Mouse (Mus musculus): ENCODE data around the gene Ctsa. TPM values are rescaled to one million over a fixed set of nuclear protein-coding genes. Genes with fewer than 3 reads are reported as not detected.
A peak's percentile ranks its signal among the peaks of the same experiment; 100 is the strongest.

The Ctsa gene
- polyA plus RNA-seq, 1 experiment from 2014 or later = 98.4 TPM

GRCm38 (mm10) chr2:164815348-164815747 is 17.3 kb upstream of the Ctsa start:
- no peak overlapping the region for H3K27ac ChIP-seq (replicated peaks)
- peaks cover 4% of the 10 kb centered on the region; the same call in 1 of the 2 replicates for H3K36me3 ChIP-seq
- H3K4me2 ChIP-seq (replicated peaks) = no peak overlapping the region
- WGBS = 92% methylated on average over 5 of the region's 5 CpGs
- H3K27me3 ChIP-seq = no peaks in the 10 kb centered on the region
- H3K4me1 ChIP-seq = no peaks in the 10 kb centered on the region
- no peaks in the 10 kb centered on the region for H3K9me3 ChIP-seq
- ATAC-seq (replicated peaks) = no peak
- no peak overlapping the region for H3K9ac ChIP-seq (replicated peaks)
- H3K4me3 ChIP-seq = no peak overlapping the region

GRCm38 (mm10) chr2:164815821-164816220 is 16.9 kb upstream of the Ctsa start:
- Histone ChIP-seq H3K9me3 (no peaks in the 10 kb centered on the region), H3K9ac (replicated peaks) (no peak overlapping the region), H3K4me3 (no peak overlapping the region), H3K4me1 (no peaks in the 10 kb centered on the region), H3K27ac (replicated peaks) (no peak overlapping the region), H3K36me3 (peaks cover 8% of the 10 kb centered on the region; the same call in 1 of the 2 replicates), H3K27me3 (no peaks in the 10 kb centered on the region), H3K4me2 (replicated peaks) (no peak overlapping the region)
- no peak for ATAC-seq (replicated peaks)
- WGBS = 88% methylated on average over 8 of the region's 8 CpGs

- WGBS = 91% methylated on average over 6 of the region's 6 CpGs
- no peak overlapping the region for H3K4me3 ChIP-seq
These were observed 15.5 kb upstream of the Ctsa start for GRCm38 (mm10) chr2:164817206-164817605.

GRCm38 (mm10) chr2:164817703-164818102 is 15.0 kb upstream of the Ctsa start:
- H3K4me1 ChIP-seq = peaks cover 9% of the 10 kb centered on the region
- WGBS = 79% methylated on average over 5 of the region's 5 CpGs
- no peaks in the 10 kb centered on the region for H3K27me3 ChIP-seq
- H3K27ac ChIP-seq (replicated peaks) = no peak overlapping the region
- ATAC-seq (replicated peaks) = no peak
- peaks cover 18% of the 10 kb centered on the region for H3K36me3 ChIP-seq
- H3K4me3 ChIP-seq = no peak overlapping the region
- H3K9ac ChIP-seq (replicated peaks) = no peak overlapping the region
- H3K4me2 ChIP-seq (replicated peaks) = no peak overlapping the region
- no peaks in the 10 kb centered on the region for H3K9me3 ChIP-seq

More at GRCm38 (mm10) chr2:164817206-164817605, 15.5 kb upstream of the Ctsa start:
- Histone ChIP-seq H3K9me3 (no peaks in the 10 kb centered on the region), H3K27me3 (no peaks in the 10 kb centered on the region), H3K4me2 (replicated peaks) (no peak overlapping the region), H3K27ac (replicated peaks) (no peak overlapping the region), H3K36me3 (peaks cover 18% of the 10 kb centered on the region), H3K4me1 (peaks cover 5% of the 10 kb centered on the region), H3K9ac (replicated peaks) (no peak overlapping the region)
- ATAC-seq (replicated peaks) = no peak

GRCm38 (mm10) chr2:164821060-164821459 is 11.6 kb upstream of the Ctsa start:
- ATAC-seq (replicated peaks) = no peak
- Histone ChIP-seq H3K4me1 (peaks cover 23% of the 10 kb centered on the region), H3K27me3 (no peaks in the 10 kb centered on the region), H3K36me3 (peaks cover 31% of the 10 kb centered on the region), H3K9me3 (no peaks in the 10 kb centered on the region), H3K4me2 (replicated peaks) (no peak overlapping the region), H3K4me3 (no peak overlapping the region), H3K9ac (replicated peaks) (no peak overlapping the region), H3K27ac (replicated peaks) (no peak overlapping the region)
- 79% methylated on average over 6 of the region's 6 CpGs for WGBS

- peak; percentile 99 for ATAC-seq (replicated peaks)
- WGBS = under 1% methylated on average over 32 of the region's 32 CpGs
- Histone ChIP-seq H3K27me3 (no peaks in the 10 kb centered on the region), H3K9ac (replicated peaks) (peak within 1 kb of the TSS; percentile 75), H3K9me3 (no peaks in the 10 kb centered on the region), H3K4me2 (replicated peaks) (peak within 1 kb of the TSS; percentile 66), H3K4me1 (peaks cover 23% of the 10 kb centered on the region), H3K27ac (replicated peaks) (peak within 1 kb of the TSS; percentile 88), H3K4me3 (peak within 1 kb of the TSS; percentile 73), H3K36me3 (peaks cover 44% of the 10 kb centered on the region)
These were observed 10.0 kb upstream of the Ctsa start, which contains the start of gene Zswim1 for GRCm38 (mm10) chr2:164822636-164823165. TSS of gene Zswim1 (plus strand) at chr2:164822686.

- peaks cover 44% of the 10 kb centered on the region for H3K36me3 ChIP-seq
- no peaks in the 10 kb centered on the region for H3K9me3 ChIP-seq
- H3K9ac ChIP-seq (replicated peaks) = peak overlapping the region; percentile 75
- H3K4me3 ChIP-seq = peak overlapping the region; percentile 73
- H3K27ac ChIP-seq (replicated peaks) = peak overlapping the region; percentile 88
- peaks cover 23% of the 10 kb centered on the region for H3K4me1 ChIP-seq
- peak overlapping the region; percentile 66 for H3K4me2 ChIP-seq (replicated peaks)
- peak; percentile 71 for ATAC-seq (replicated peaks)
- H3K27me3 ChIP-seq = no peaks in the 10 kb centered on the region
- under 1% methylated on average over 10 of the region's 10 CpGs for WGBS
These were observed 9.5 kb upstream of the Ctsa start for GRCm38 (mm10) chr2:164823181-164823585.

GRCm38 (mm10) chr2:164823969-164824368 is 8.7 kb upstream of the Ctsa start:
- Histone ChIP-seq H3K27ac (replicated peaks) (no peak overlapping the region), H3K4me2 (replicated peaks) (peak overlapping the region; percentile 66), H3K4me3 (no peak overlapping the region), H3K4me1 (peaks cover 23% of the 10 kb centered on the region), H3K36me3 (peaks cover 44% of the 10 kb centered on the region), H3K9me3 (no peaks in the 10 kb centered on the region), H3K9ac (replicated peaks) (no peak overlapping the region), H3K27me3 (no peaks in the 10 kb centered on the region)
- no peak for ATAC-seq (replicated peaks)
- 88% methylated on average over 4 of the region's 4 CpGs for WGBS

GRCm38 (mm10) chr2:164825521-164825920 is 7.2 kb upstream of the Ctsa start:
- Histone ChIP-seq H3K4me2 (replicated peaks) (no peak overlapping the region), H3K9me3 (no peaks in the 10 kb centered on the region), H3K27ac (replicated peaks) (no peak overlapping the region), H3K4me3 (no peak overlapping the region), H3K9ac (replicated peaks) (no peak overlapping the region), H3K36me3 (peaks cover 40% of the 10 kb centered on the region), H3K4me1 (peaks cover 23% of the 10 kb centered on the region), H3K27me3 (no peaks in the 10 kb centered on the region)
- WGBS = 94% methylated on average over 17 of the region's 17 CpGs
- ATAC-seq (replicated peaks) = no peak

GRCm38 (mm10) chr2:164827146-164827850 is 5.4 kb upstream of the Ctsa start:
- Histone ChIP-seq H3K9ac (replicated peaks) (no peak overlapping the region), H3K27me3 (no peaks in the 10 kb centered on the region), H3K4me2 (replicated peaks) (no peak overlapping the region), H3K27ac (replicated peaks) (no peak overlapping the region), H3K4me3 (no peak overlapping the region), H3K4me1 (peaks cover 18% of the 10 kb centered on the region), H3K36me3 (peaks cover 28% of the 10 kb centered on the region), H3K9me3 (no peaks in the 10 kb centered on the region)
- no peak for ATAC-seq (replicated peaks)
- WGBS = 90% methylated on average over 16 of the region's 16 CpGs

- ATAC-seq (replicated peaks) = no peak
- WGBS = 83% methylated on average over 6 of the region's 6 CpGs
- no peak within 1 kb of the TSS for H3K9ac ChIP-seq (replicated peaks)
These were observed 4.2 kb upstream of the Ctsa start, which contains the start of gene Spata25 for GRCm38 (mm10) chr2:164828437-164828836. TSS of gene Spata25 (minus strand) at chr2:164828537.

GRCm38 (mm10) chr2:164829090-164829489 is 3.6 kb upstream of the Ctsa start:
- H3K9ac ChIP-seq (replicated peaks) = no peak overlapping the region
- H3K4me3 ChIP-seq = no peak overlapping the region
- 97% methylated on average over 1 of the region's 1 CpGs for WGBS
- H3K4me1 ChIP-seq = peaks cover 16% of the 10 kb centered on the region
- no peaks in the 10 kb centered on the region for H3K27me3 ChIP-seq
- no peaks in the 10 kb centered on the region for H3K9me3 ChIP-seq
- ATAC-seq (replicated peaks) = no peak
- no peak overlapping the region for H3K4me2 ChIP-seq (replicated peaks)
- peaks cover 28% of the 10 kb centered on the region for H3K36me3 ChIP-seq
- no peak overlapping the region for H3K27ac ChIP-seq (replicated peaks)

More at GRCm38 (mm10) chr2:164828437-164828836, 4.2 kb upstream of the Ctsa start, which contains the start of gene Spata25:
- Histone ChIP-seq H3K4me1 (peaks cover 21% of the 10 kb centered on the region), H3K9me3 (no peaks in the 10 kb centered on the region), H3K27ac (replicated peaks) (no peak within 1 kb of the TSS), H3K4me2 (replicated peaks) (no peak within 1 kb of the TSS), H3K27me3 (no peaks in the 10 kb centered on the region), H3K4me3 (no peak within 1 kb of the TSS), H3K36me3 (peaks cover 28% of the 10 kb centered on the region)
